12 mouse cellular contexts compared by ENCODE assay signal in genomic region chrX:68950730-68951129, GRCm38 (mm10). TPM values are rescaled to one million over a fixed set of nuclear protein-coding genes. Genes with fewer than 3 reads are reported as not detected.
A peak's percentile ranks its signal among the peaks of the same experiment; 100 is the strongest.
DNase-seq lines count a peak whose midpoint lies in the region; ATAC-seq lines count a peak whose summit lies in the region.
"Had no signal": no experiment of that assay in that cellular context is flagged by ENCODE, and none has a peak within 500 bp of the region (broad histone marks: within the 10 kb centered on the region; RNA-seq: fewer than 3 reads in every experiment).

No protein-coding gene starts in this region.

- 29% methylated on average over 1 of the region's 1 CpGs for WGBS in hindbrain, embryonic 11.5 days
- WGBS in hindbrain, embryonic 10.5 days = 16% methylated on average over 1 of the region's 1 CpGs

- no peaks in the 10 kb centered on the region for H3K36me3 ChIP-seq in hindbrain, embryonic 11.5 days (ENCODE audit: control insufficient read depth, insufficient read depth, low read length)
- H3K36me3 ChIP-seq in hindbrain, embryonic 10.5 days = no peaks in the 10 kb centered on the region
- H3K36me3 ChIP-seq: G1E had no signal

- no peaks in the 10 kb centered on the region for H3K27me3 ChIP-seq in hindbrain, embryonic 11.5 days (ENCODE audit: control insufficient read depth, insufficient read depth, low read length)
- H3K27me3 ChIP-seq in hindbrain, embryonic 10.5 days (ENCODE audit: insufficient read depth, poor library complexity, severe bottlenecking) = no peaks in the 10 kb centered on the region

- no peak overlapping the region for H3K4me2 ChIP-seq in hindbrain, embryonic 11.5 days (replicated peaks; ENCODE audit: low read depth, low read length)

- no peak overlapping the region for H3K27ac ChIP-seq in hindbrain, embryonic 11.5 days (ENCODE audit: low read depth, low read length)
- no peak overlapping the region for H3K27ac ChIP-seq in hindbrain, embryonic 10.5 days

- DNase-seq in hindbrain, embryonic 11.5 days (ENCODE audit: low spot score) = peak; percentile 11
- DNase-seq in hindbrain, embryonic 10.5 days (ENCODE audit: low spot score) = no peak
- DNase-seq in 3T3-L1 (ENCODE audit: low read depth, low spot score) = peak; percentile 39
- DNase-seq in R1 (ENCODE audit: low read depth, low spot score) = peak; percentile 11
- DNase-seq in lung, postnatal 36 days = peak; percentile 1
- no peak for DNase-seq in testis, postnatal 10 days (ENCODE audit: low spot score)
- DNase-seq in heart, adult 9 months (ENCODE audit: low spot score in 2 of 2) = no peak
- DNase-seq in thymus, postnatal 25 days = no peak
- DNase-seq: thymus, postnatal 4 days had no signal

- no peak overlapping the region for H3K4me3 ChIP-seq in hindbrain, embryonic 11.5 days (ENCODE audit: low read depth, low read length)
- no peak overlapping the region for H3K4me3 ChIP-seq in hindbrain, embryonic 10.5 days

- no peak for ATAC-seq in hindbrain, embryonic 11.5 days (ENCODE audit: low FRiP score)

- H3K9me3 ChIP-seq in hindbrain, embryonic 11.5 days (ENCODE audit: control insufficient read depth, low read length) = no peaks in the 10 kb centered on the region
- no peaks in the 10 kb centered on the region for H3K9me3 ChIP-seq in hindbrain, embryonic 10.5 days
- H3K9me3 ChIP-seq: G1E had no signal

- no peaks in the 10 kb centered on the region for H3K4me1 ChIP-seq in hindbrain, embryonic 11.5 days (replicated peaks; ENCODE audit: control insufficient read depth, insufficient read depth, low read length)
- H3K4me1 ChIP-seq in hindbrain, embryonic 10.5 days (replicated peaks) = no peaks in the 10 kb centered on the region

- no peak overlapping the region for H3K9ac ChIP-seq in hindbrain, embryonic 11.5 days (ENCODE audit: low read depth, low read length)

RNA-seq across cellular contexts. Expression of gene Gm6812, which starts 57.9 kb away (rescaled TPM):
- not detected in 2 replicates for polyA plus RNA-seq in hindbrain, embryonic 11.5 days (2014; fragmentation: Nextera tagmentation; extraction: Ambion mirVana)
- polyA plus RNA-seq in hindbrain, embryonic 10.5 days (2016; fragmentation: Nextera tagmentation; extraction: Ambion mirVana) = not detected in 2 replicates
- polyA plus RNA-seq: G1E; kidney, embryonic 14.5 days; liver, embryonic 16.5 days had no signal

Comparison
In these comparisons a context has a peak if more than half of its experiments do, and no peak if none do; other contexts are left out.
1. DNase-seq: peak in hindbrain, embryonic 11.5 days (single experiment), 3T3-L1 (single experiment), R1 (single experiment) and lung, postnatal 36 days (single experiment); none in hindbrain, embryonic 10.5 days (single experiment), testis, postnatal 10 days (single experiment), heart, adult 9 months (0 of 2) and thymus, postnatal 25 days (single experiment).